Mouse (Mus musculus): ENCODE data around the gene Hnrnpa1. TPM values are rescaled to one million over a fixed set of nuclear protein-coding genes. Genes with fewer than 3 reads are reported as not detected.
"Not testable (repeated sequence)": the region's sequence is repeated elsewhere in the genome, so short reads cannot be mapped to it uniquely, and the experiment has no call there.

The Hnrnpa1 gene
- total RNA-seq, 4 experiments from 2014 or later = 134 to 164 (median 150) TPM

DNA sequence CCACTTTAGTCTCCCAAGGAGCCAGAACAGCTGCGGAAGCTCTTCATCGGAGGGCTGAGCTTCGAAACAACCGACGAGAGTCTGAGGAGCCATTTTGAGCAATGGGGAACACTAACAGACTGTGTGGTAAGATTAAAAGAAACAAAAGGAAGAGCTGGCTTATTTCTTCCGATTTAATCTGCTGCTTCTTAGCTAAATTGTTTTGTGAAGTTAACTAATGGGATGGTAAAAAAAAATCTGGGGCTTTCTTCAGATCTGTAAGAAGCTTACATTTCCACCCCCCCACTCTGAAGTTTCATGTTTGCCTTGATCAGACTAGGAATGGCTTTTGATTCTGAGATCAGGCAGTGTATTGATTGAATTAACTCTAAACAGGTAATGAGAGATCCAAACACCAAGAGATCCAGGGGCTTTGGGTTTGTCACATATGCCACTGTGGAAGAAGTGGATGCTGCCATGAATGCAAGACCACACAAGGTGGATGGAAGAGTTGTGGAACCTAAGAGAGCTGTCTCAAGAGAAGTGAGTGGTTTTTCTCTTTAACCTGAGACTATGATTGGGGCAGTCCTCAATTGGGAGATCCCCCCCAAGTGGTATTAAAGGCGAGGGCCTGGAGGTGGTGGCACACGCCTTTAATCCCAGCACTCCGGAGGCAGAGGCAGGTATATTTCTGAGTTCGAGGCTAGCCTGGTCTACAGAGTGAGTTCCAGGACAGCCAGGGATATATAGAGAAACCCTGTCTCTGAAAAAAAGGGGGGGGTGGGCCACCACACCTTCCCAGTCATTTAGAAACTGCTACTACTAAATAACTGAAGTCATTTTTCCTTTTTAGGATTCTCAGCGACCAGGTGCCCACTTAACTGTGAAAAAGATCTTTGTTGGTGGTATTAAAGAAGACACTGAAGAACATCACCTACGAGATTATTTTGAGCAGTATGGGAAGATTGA lies 1.1 kb downstream of the Hnrnpa1 start:
- not testable (repeated sequence) for DNase-seq (ENCODE audit: low spot score)

GRCm38 (mm10) chr15:103242885-103243284 lies 2.7 kb downstream of the Hnrnpa1 start:
- DNase-seq (ENCODE audit: low spot score) = no peak

GRCm38 (mm10) chr15:103245616-103246015 lies 5.4 kb downstream of the Hnrnpa1 start:
- DNase-seq (ENCODE audit: low spot score) = no peak

GRCm38 (mm10) chr15:103247078-103247781 lies 7.0 kb downstream of the Hnrnpa1 start:
- DNase-seq (ENCODE audit: low spot score) = no peak

DNA sequence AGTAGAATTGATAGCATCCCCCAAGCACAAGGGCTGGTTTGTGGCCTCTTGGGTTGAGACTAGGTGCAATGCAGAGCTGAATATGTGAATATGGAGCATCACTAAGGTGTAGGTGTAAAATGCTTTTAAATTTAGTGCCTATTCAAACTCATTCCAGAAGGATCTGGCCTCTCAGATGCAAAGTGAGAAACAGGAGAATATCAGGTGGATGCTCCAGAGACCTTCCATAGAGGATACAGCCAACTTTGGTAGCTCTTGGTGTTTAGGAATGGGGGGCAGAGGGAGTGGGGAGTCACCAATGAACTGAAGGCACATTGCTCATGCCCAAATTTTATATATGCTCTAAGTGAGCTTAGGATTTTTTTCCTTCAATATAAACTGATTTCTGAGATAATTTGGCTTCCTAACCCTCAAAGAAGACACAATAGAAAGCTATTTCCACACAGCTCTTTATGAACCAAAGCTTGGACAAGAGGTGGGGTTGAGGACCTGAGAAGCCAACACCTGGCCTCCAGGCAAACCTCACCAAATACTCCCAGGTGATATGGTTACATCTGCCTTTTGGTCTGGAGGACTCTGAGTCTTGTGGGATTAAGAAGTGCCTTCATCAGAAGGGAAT lies 7.7 kb downstream of the Hnrnpa1 start:
- DNase-seq (ENCODE audit: low spot score) = no peak

- no peak for DNase-seq (ENCODE audit: low spot score)
Measured at GRCm38 (mm10) chr15:103248401-103249313, 8.4 kb downstream of the Hnrnpa1 start.

DNA sequence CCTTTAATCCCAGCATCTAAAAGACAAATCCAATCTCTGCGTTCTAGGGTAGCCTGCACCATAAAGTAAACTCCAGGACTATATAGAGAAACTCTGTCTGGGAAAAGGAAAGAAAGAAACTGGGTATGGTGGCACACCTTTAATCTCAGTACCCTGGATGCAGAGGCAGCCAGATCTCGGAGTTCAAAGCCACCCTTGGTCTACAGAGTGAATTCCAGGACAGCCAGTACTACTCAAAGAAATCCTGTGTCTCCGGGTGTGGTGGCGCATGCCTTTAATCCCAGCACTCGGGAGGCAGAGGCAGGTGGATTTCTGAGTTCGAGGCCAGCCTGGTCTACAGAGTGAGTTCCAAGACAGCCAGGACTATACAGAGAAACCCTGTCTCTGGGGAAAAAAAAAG lies 9.3 kb downstream of the Hnrnpa1 start:
- DNase-seq (ENCODE audit: low spot score) = not testable (repeated sequence)

GRCm38 (mm10) chr15:103250195-103250740 lies 10.0 kb downstream of the Hnrnpa1 start:
- peak; percentile 62 for DNase-seq (ENCODE audit: low spot score)

DNA sequence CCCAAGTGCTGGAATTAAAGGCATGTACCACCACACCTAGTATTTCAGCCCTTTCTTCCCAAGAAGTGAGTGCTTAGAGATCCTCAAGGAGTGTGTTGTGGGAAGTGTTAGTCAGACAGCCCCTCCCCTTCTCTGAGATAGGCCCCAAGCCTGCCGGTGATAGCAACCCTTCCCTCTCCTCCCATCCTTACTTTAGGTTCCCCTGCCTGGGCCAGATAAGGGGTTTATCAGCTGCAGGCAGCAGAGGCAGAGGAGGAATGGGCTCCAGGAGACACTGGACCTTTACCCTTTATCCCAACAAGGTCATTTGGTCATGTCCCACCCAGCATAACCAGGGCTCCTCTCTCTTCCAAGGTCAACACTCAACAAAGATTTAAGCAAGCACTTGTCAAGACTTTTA lies 11.4 kb downstream of the Hnrnpa1 start:
- DNase-seq (ENCODE audit: low spot score) = no peak

- DNase-seq (ENCODE audit: low spot score) = no peak
Measured at GRCm38 (mm10) chr15:103252660-103253059, 12.4 kb downstream of the Hnrnpa1 start.

DNA sequence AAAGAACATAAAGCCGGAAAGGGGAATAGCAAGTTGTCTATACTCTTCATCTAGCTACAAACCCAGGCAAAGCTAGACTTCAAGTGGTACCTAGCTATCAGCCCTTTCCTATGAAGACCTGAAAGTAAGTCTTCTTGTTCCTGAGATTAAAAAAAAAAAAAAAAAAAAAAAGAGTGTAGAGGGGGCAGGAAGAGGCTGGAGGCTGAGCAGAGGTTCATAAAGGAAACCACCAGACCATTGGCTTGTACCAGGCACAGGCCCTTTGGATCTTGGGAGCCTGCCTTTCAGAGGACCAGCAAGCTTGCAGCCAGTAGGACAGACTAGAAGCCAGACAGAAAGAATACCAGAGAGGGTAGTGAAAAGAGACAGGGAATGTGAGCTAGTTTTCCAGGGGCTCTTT lies 13.1 kb downstream of the Hnrnpa1 start:
- no peak for DNase-seq (ENCODE audit: low spot score)

DNA sequence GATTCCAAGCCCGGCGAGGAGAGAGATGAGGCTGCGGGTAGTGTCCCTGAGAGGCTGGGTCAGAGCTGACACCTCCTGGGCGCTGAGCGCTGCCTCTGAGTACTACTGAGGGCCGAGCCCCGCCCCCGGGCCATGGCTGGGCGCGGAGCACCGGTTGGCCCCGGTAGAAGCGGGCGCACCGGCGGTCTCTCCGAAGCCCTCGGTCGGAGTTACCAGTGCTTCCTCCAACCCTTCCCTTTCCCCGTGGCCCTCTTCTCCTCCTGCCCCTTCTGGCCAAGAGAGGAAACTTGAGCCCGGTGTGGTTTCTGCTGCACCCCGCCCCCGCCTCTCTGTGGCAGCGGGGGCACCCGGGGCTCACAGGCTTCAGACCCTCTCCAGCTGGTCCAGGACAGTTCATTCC lies 14.9 kb downstream of the Hnrnpa1 start:
- no peak for DNase-seq (ENCODE audit: low spot score)

- DNase-seq (ENCODE audit: low spot score) = no peak
Measured at GRCm38 (mm10) chr15:103256210-103256986, 16.2 kb downstream of the Hnrnpa1 start.

DNA sequence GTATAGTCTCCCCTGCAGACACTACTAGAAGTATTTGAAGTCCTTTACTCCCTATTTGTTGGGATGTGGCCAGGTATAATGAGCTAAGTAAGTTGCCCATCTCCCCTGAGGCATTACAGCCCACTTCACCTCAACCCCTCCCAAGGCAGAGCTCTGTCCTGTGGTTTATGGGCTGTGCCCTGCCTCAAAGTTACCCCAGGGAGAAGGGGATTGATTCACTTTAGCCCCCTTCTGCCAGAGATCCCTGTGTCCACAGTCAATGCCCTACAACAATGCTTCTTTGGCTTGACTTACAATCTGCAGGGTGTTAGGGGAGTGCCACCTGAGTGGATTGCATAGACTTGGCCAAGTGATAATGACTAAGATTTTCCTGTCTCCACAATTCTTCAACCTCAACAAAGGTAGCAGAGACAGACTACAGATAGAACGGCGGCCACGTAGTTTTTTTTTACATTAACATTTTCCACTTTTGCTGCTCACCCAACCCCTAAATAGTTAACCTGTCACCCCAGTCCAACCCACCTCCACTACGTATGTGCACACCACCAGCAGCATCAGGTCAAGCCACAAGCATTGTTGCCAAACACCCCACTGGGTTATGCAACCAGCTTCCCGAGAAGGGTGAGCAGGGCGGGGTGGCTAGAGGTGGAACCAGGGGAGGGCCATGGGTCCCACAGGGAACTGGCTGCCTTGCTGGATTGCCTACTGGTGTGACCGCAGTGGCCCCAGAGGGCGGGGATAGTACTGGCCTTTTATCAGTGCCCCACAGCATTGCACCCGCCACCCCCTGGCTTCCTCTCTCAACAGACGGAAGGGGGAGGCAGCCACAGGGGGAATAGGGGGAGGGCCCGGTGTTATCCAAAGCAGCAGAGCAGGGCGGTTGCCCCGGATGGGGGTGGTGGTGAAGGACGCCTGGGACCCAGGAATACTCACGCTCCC lies 17.8 kb downstream of the Hnrnpa1 start, which contains the start of gene Nfe2:
TSS of gene Nfe2 (minus strand) at position 614 of the 939 bp plus-strand sequence.
- peak; percentile 71 for DNase-seq (ENCODE audit: low spot score)

DNA sequence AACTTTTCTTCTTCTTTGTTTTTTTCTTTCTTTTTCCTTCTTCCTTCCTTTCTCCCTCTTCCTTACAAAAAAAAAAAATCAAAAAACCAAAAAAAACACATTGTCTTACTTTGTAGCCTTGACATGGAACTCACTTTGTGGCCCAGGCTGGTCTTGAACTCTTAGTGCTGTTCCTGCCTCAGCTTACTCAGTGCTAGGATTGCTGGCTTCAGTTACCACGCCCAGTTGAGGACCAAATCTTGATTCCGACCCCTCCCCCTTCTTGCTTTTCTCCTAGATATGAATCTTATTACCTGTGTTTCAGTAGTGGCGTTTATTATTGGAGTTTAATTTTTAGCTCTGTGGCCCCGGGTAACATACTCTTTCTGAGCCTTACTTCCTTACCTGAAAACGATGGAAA lies 18.9 kb downstream of the Hnrnpa1 start:
- no peak for DNase-seq (ENCODE audit: low spot score)

GRCm38 (mm10) chr15:103259989-103260388 lies 19.8 kb downstream of the Hnrnpa1 start:
- no peak for DNase-seq (ENCODE audit: low spot score)

GRCm38 (mm10) chr15:103264794-103265193 lies 24.6 kb downstream of the Hnrnpa1 start:
- no peak for DNase-seq (ENCODE audit: low spot score)

GRCm38 (mm10) chr15:103268903-103269302 lies 28.7 kb downstream of the Hnrnpa1 start:
- no peak for DNase-seq (ENCODE audit: low spot score)

Data from heart, adult 8-10 months (tissue).